In the genomic region with DNA sequence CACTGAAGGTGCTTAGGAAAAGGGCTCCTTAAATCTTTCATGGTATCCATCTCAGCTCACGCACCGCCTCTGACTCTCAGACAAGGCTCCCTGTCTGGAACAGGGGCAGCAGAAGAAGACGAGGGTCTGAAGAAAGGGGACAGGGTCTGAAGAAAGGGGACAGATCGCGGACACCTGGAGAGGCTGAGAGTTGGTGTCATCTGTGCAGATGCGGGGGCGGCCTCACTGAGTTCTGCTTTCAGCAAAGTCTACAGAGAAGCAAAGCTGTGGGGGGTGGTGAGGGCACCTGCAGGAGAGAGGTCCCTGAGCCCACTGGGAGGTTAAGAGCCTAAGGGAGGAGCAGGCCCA, we compare ENCODE assay signal across 20 mouse cellular contexts.
DNase-seq lines count a peak whose midpoint lies in the region; ATAC-seq and TF ChIP-seq lines count a peak whose summit lies in the region.
"Had no signal": no experiment of that assay in that cellular context is flagged by ENCODE, and none has a peak within 500 bp of the region (broad histone marks: within the 10 kb centered on the region; RNA-seq: fewer than 3 reads in every experiment).

No protein-coding gene starts in this region.

- no peak overlapping the region for H3K9ac ChIP-seq in forebrain, postnatal 0 days
- H3K9ac ChIP-seq in forebrain, embryonic 15.5 days (replicated peaks) = no peak overlapping the region
- H3K9ac ChIP-seq: embryonic facial prominence, embryonic 12.5 days; liver, embryonic 14.5 days; lung, embryonic 14.5 days had no signal

- H3K4me3 ChIP-seq in forebrain, embryonic 10.5 days = peak overlapping the region; percentile 12; the same call in 1 of the 2 replicates
- no peak overlapping the region for H3K4me3 ChIP-seq in forebrain, postnatal 0 days (ENCODE audit: low read depth, low read length)
- no peak overlapping the region for H3K4me3 ChIP-seq in forebrain, embryonic 15.5 days
- H3K4me3 ChIP-seq: embryonic facial prominence, embryonic 12.5 days; gastrocnemius, adult 2 months; left cerebral cortex, adult 2 months had no signal

- 25% methylated on average over 7 of the region's 7 CpGs for whole genome bisulfite sequencing in forebrain, embryonic 10.5 days
- 17% methylated on average over 7 of the region's 7 CpGs for WGBS in forebrain, postnatal 0 days
- WGBS in forebrain, embryonic 15.5 days = 6% methylated on average over 7 of the region's 7 CpGs

- H3K27ac ChIP-seq in forebrain, embryonic 10.5 days = peak overlapping the region; percentile 15; the same call in 1 of the 2 replicates
- no peak overlapping the region for H3K27ac ChIP-seq in forebrain, postnatal 0 days (ENCODE audit: low read depth, low read length)
- H3K27ac ChIP-seq in forebrain, embryonic 15.5 days (replicated peaks) = peak overlapping the region; percentile 85
- H3K27ac ChIP-seq: embryonic facial prominence, embryonic 12.5 days; gastrocnemius, adult 2 months; left cerebral cortex, adult 2 months; liver, embryonic 14.5 days had no signal

- no peak for ATAC-seq in forebrain, postnatal 0 days
- ATAC-seq in forebrain, embryonic 15.5 days (replicated peaks) = peak; percentile 68; the same call in 1 of the 2 replicates
- no peak for ATAC-seq in erythroid progenitor cell, adult 5-6 weeks (replicated peaks; ENCODE audit: low FRiP score, poor library complexity, severe bottlenecking)
- ATAC-seq: Patski had no signal

- H3K4me1 ChIP-seq in forebrain, embryonic 10.5 days = peaks cover 24% of the 10 kb centered on the region
- no peaks in the 10 kb centered on the region for H3K4me1 ChIP-seq in forebrain, postnatal 0 days (ENCODE audit: insufficient read depth)
- peaks cover 17% of the 10 kb centered on the region for H3K4me1 ChIP-seq in forebrain, embryonic 15.5 days

- H3K36me3 ChIP-seq in forebrain, embryonic 10.5 days (replicated peaks) = no peaks in the 10 kb centered on the region
- H3K36me3 ChIP-seq in forebrain, postnatal 0 days (ENCODE audit: insufficient read depth) = no peaks in the 10 kb centered on the region
- H3K36me3 ChIP-seq in forebrain, embryonic 15.5 days = no peaks in the 10 kb centered on the region
- H3K36me3 ChIP-seq: embryonic facial prominence, embryonic 12.5 days; G1E had no signal

- TF ChIP-seq CTCF in forebrain, postnatal 0 days (IDR thresholded peaks at IDR 0.05; ENCODE audit: low read depth) = no peak

- no peaks in the 10 kb centered on the region for H3K9me3 ChIP-seq in forebrain, embryonic 10.5 days
- 0 out of 2 replicates have a peak, but pooled peaks cover 5% of the 10 kb centered on the region for H3K9me3 ChIP-seq in forebrain, postnatal 0 days (ENCODE audit: low read length)
- H3K9me3 ChIP-seq in forebrain, embryonic 15.5 days = no peaks in the 10 kb centered on the region

- H3K27me3 ChIP-seq in forebrain, embryonic 10.5 days (ENCODE audit: poor library complexity, severe bottlenecking) = peaks cover 24% of the 10 kb centered on the region; the same call in 1 of the 2 replicates
- no peaks in the 10 kb centered on the region for H3K27me3 ChIP-seq in forebrain, postnatal 0 days (ENCODE audit: insufficient read depth, low read length)
- H3K27me3 ChIP-seq in forebrain, embryonic 15.5 days = no peaks in the 10 kb centered on the region
- H3K27me3 ChIP-seq: embryonic facial prominence, embryonic 12.5 days; Patski had no signal

- no peak for DNase-seq in forebrain, embryonic 10.5 days (ENCODE audit: extremely low spot score, low spot score)
- DNase-seq in forebrain, postnatal 0 days = no peak
- DNase-seq in thymus, postnatal 0 days (ENCODE audit: low spot score) = peak; percentile 30
- no peak for DNase-seq in thymus, adult 18-20 months
- DNase-seq in left cerebral cortex, adult 11 months (ENCODE audit: low spot score) = no peak
- DNase-seq: adrenal gland, adult 2 months; cerebellum, adult 18-20 months; cerebellum, postnatal 14 days; gastrocnemius, adult 2 months; kidney, adult 18-20 months; kidney, postnatal 4 days; lung, embryonic 14.5 days; lung, postnatal 4 days had no signal

- no peak overlapping the region for H3K4me2 ChIP-seq in forebrain, postnatal 0 days (ENCODE audit: low read depth)
- peak overlapping the region; percentile 17; the same call in 1 of the 2 replicates for H3K4me2 ChIP-seq in forebrain, embryonic 15.5 days (replicated peaks)
- H3K4me2 ChIP-seq: embryonic facial prominence, embryonic 12.5 days; lung, embryonic 14.5 days had no signal
